8 mouse cellular contexts compared by ENCODE assay signal in the genomic region with DNA sequence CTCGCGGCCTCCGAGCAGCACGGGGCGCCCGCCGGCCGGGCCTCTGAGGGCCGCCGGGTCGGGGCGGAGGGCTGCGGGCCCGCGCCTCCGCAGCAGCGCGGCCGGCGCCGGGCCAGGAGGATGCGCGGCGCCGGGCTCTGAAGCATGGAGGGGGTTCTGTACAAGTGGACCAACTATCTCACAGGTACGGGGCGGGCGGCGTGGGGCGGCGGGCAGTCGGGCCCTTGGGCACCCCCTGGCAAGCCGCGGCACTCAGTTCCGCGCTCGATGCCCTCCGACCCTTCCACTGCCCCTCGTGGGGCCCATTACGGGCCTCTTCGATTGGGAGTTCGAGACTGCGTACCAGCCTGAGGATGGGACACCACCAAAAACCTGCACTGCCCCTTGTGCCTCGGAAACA. TPM values are rescaled to one million over a fixed set of nuclear protein-coding genes. Genes with fewer than 3 reads are reported as not detected.
A peak's percentile ranks its signal among the peaks of the same experiment; 100 is the strongest.
DNase-seq lines count a peak whose midpoint lies in the region; ATAC-seq lines count a peak whose summit lies in the region.

No protein-coding gene starts in this region.

- peak overlapping the region; percentile 80 for H3K4me3 ChIP-seq in forebrain, embryonic 15.5 days
- peak overlapping the region; percentile 89 for H3K4me3 ChIP-seq in stomach, embryonic 16.5 days (replicated peaks; ENCODE audit: low read length)

- DNase-seq in adrenal gland, postnatal 10 days: peak; percentile 36
- DNase-seq in adrenal gland, postnatal 25 days: no peak
- peak; percentile 24 for DNase-seq in right cerebral cortex, postnatal 14 days
- no peak for DNase-seq in right cerebral cortex, adult 2 months (ENCODE audit: low spot score in 2 of 2)
- DNase-seq in liver: peak; percentile 25
- no peak for DNase-seq in layer of hippocampus, postnatal 25 days (ENCODE audit: extremely low spot score in 1 of 2, low spot score in 1 of 2)

- peak overlapping the region; percentile 86 for H3K27ac ChIP-seq in forebrain, embryonic 15.5 days (replicated peaks)
- peak overlapping the region; percentile 79 for H3K27ac ChIP-seq in stomach, embryonic 16.5 days (ENCODE audit: low read length)

- H3K4me1 ChIP-seq in forebrain, embryonic 15.5 days: peaks cover 41% of the 10 kb centered on the region
- H3K4me1 ChIP-seq in stomach, embryonic 16.5 days (ENCODE audit: control insufficient read depth, insufficient read depth, low read length): peaks cover 11% of the 10 kb centered on the region

- no peaks in the 10 kb centered on the region for H3K27me3 ChIP-seq in forebrain, embryonic 15.5 days
- H3K27me3 ChIP-seq in stomach, embryonic 16.5 days (ENCODE audit: control insufficient read depth, insufficient read depth, low read length): no peaks in the 10 kb centered on the region

- H3K36me3 ChIP-seq in forebrain, embryonic 15.5 days: no peaks in the 10 kb centered on the region
- no peaks in the 10 kb centered on the region for H3K36me3 ChIP-seq in stomach, embryonic 16.5 days (ENCODE audit: control insufficient read depth, insufficient read depth, low read length)

- 1% methylated on average over 37 of the region's 44 CpGs for WGBS in forebrain, embryonic 15.5 days
- WGBS in stomach, embryonic 16.5 days: 1% methylated on average over 42 of the region's 44 CpGs

- peak; percentile 49 for ATAC-seq in forebrain, embryonic 15.5 days (replicated peaks)
- ATAC-seq in stomach, embryonic 16.5 days (ENCODE audit: insufficient read depth, low FRiP score): peak; percentile 17; the same call in 1 of the 2 replicates

- H3K4me2 ChIP-seq in forebrain, embryonic 15.5 days (replicated peaks): peak overlapping the region; percentile 70
- H3K4me2 ChIP-seq in stomach, embryonic 16.5 days (ENCODE audit: low read depth, low read length): peak overlapping the region; percentile 73

- no peaks in the 10 kb centered on the region for H3K9me3 ChIP-seq in forebrain, embryonic 15.5 days
- no peaks in the 10 kb centered on the region for H3K9me3 ChIP-seq in stomach, embryonic 16.5 days (replicated peaks; ENCODE audit: control insufficient read depth, low read length)

- H3K9ac ChIP-seq in forebrain, embryonic 15.5 days (replicated peaks): peak overlapping the region; percentile 73
- H3K9ac ChIP-seq in stomach, embryonic 16.5 days (ENCODE audit: low read length): peak overlapping the region; percentile 95

RNA-seq across cellular contexts. Expression of a gene that starts 0.4 kb away (rescaled TPM):
- total RNA-seq in adrenal gland, postnatal 10 days (2021): 10 to 100 TPM; 28.5 to 31.9 TPM
- 53.4 and 55.2 TPM in 2 replicates for total RNA-seq in adrenal gland, postnatal 25 days (2021)
- 12.7 and 13.6 TPM in 2 replicates for polyA plus RNA-seq in forebrain, embryonic 15.5 days (2015; fragmentation: Nextera tagmentation; extraction: Ambion mirVana)
- 3.4 TPM in 2 replicates for polyA plus RNA-seq in stomach, embryonic 16.5 days (2015; fragmentation: Nextera tagmentation; extraction: Ambion mirVana)
- 10 to 100 TPM; 38.0 to 42.0 TPM for total RNA-seq in layer of hippocampus, postnatal 25 days (2021)

RNA-seq across cellular contexts. Expression of a gene that starts 2.5 kb away (rescaled TPM):
- total RNA-seq in adrenal gland, postnatal 10 days (2021): 10 to 100 TPM; 32.8 to 33.5 TPM
- 17.7 and 22.8 TPM in 2 replicates for total RNA-seq in adrenal gland, postnatal 25 days (2021)
- 11.8 and 12.0 TPM in 2 replicates for polyA plus RNA-seq in forebrain, embryonic 15.5 days (2015; fragmentation: Nextera tagmentation; extraction: Ambion mirVana)
- polyA plus RNA-seq in stomach, embryonic 16.5 days (2015; fragmentation: Nextera tagmentation; extraction: Ambion mirVana): 75.1 and 81.9 TPM in 2 replicates
- total RNA-seq in layer of hippocampus, postnatal 25 days (2021): 1 to 10 TPM; 5.1 to 6.2 TPM

RNA-seq across cellular contexts. Expression of a gene that starts 27.2 kb away (rescaled TPM):
- total RNA-seq in adrenal gland, postnatal 10 days (2021): 1 to 10 TPM in 1 of 2 experiments, under 1 TPM in 1; 0.51 to 1.2 TPM
- not detected in 2 replicates for total RNA-seq in adrenal gland, postnatal 25 days (2021)
- polyA plus RNA-seq in forebrain, embryonic 15.5 days (2015; fragmentation: Nextera tagmentation; extraction: Ambion mirVana): 0.51 and 0.91 TPM in 2 replicates
- polyA plus RNA-seq in stomach, embryonic 16.5 days (2015; fragmentation: Nextera tagmentation; extraction: Ambion mirVana): 0.22 and 0.25 TPM in 2 replicates
- not detected for total RNA-seq in layer of hippocampus, postnatal 25 days (2021)

RNA-seq across cellular contexts. Expression of a gene that starts 27.6 kb away (rescaled TPM):
- total RNA-seq in adrenal gland, postnatal 10 days (2021): 10 to 100 TPM; 26.3 to 30.8 TPM
- total RNA-seq in adrenal gland, postnatal 25 days (2021): 24.8 and 39.6 TPM in 2 replicates
- 86.9 and 90.8 TPM in 2 replicates for polyA plus RNA-seq in forebrain, embryonic 15.5 days (2015; fragmentation: Nextera tagmentation; extraction: Ambion mirVana)
- polyA plus RNA-seq in stomach, embryonic 16.5 days (2015; fragmentation: Nextera tagmentation; extraction: Ambion mirVana): 45.4 and 49.2 TPM in 2 replicates
- 10 to 100 TPM; 16.6 to 19.1 TPM for total RNA-seq in layer of hippocampus, postnatal 25 days (2021)

Comparison
In these comparisons a context has a peak if more than half of its experiments do, and no peak if none do; other contexts are left out.
1. DNase-seq: peak in adrenal gland, postnatal 10 days (single experiment), right cerebral cortex, postnatal 14 days (single experiment) and liver (single experiment); none in adrenal gland, postnatal 25 days (single experiment), right cerebral cortex, adult 2 months (0 of 2) and layer of hippocampus, postnatal 25 days (0 of 2).